Mouse (Mus musculus): ENCODE results near the gene Morn2. TPM values are rescaled to one million over a fixed set of nuclear protein-coding genes. Genes with fewer than 3 reads are reported as not detected.

Gene Morn2
- 1 to 10 TPM in 1 of 2 experiments, not detected in 1; 1.3 TPM for total RNA-seq (2023)

DNA sequence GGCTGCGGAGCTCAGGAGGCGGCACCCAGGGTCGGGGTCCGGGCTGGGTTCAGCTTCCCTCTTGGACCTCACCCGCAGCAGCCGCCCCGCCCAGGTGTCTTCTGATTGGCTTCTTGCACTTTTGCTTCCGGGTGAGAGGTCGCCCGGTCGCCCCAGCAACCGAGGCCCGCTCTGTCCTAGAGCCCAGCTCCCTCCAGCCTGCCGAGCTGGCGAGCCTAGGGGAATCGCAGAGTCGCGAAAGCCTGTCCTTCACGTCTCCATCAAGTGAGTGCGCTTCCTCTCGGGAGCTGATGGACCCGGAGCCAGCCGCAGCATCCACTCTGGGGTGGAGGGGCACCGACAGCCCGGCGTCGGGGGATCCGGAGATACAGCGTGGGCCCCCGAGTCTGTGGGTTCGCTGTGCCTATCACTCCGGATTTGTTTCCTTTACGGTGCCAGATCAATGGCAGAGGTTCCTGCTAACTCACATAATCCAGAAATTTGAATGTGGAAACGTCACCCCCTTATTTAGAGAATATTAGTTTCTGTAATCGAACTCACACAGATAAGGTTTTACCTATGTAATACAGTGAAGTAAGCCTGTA lies at the start of gene Morn2, which contains the start of gene Dhx57:
Morn2 (plus strand) TSS at position 130 of the 584 bp plus-strand sequence.
Dhx57 (minus strand) TSS at position 403 of the 584 bp plus-strand sequence.

GRCm38 (mm10) chr17:80307251-80307650 lies 17.2 kb downstream of the Morn2 start, which contains the start of gene Arhgef33:
Gene Arhgef33 (plus strand): TSS chr17:80307407.

Other genes starting within 250 kb of the Morn2 start
- gene Hnrnpll, start 227.9 kb upstream of the Morn2 start, total RNA-seq (2023), result 10 to 100 TPM; 32.9 to 33.9 TPM
- gene Galm, start 162.7 kb upstream of the Morn2 start, total RNA-seq (2023), result 1 to 10 TPM; 8.3 to 8.4 TPM
- 100 to 1,000 TPM; 369 to 410 TPM for gene Srsf7, start 82.9 kb upstream of the Morn2 start, total RNA-seq (2023)
- gene Ttc39d, start 82.7 kb upstream of the Morn2 start, total RNA-seq (2023), result not detected
- 1 to 10 TPM; 3.6 to 6.1 TPM for gene Gemin6, start 65.8 kb upstream of the Morn2 start, total RNA-seq (2023)
- 10 to 100 TPM; 28.7 to 36.9 TPM for gene Dhx57, start 273 bp downstream of the Morn2 start, total RNA-seq (2023)
- gene Arhgef33, start 17.2 kb downstream of the Morn2 start, total RNA-seq (2023), result not detected
- not detected for gene Gm10190, start 83.3 kb downstream of the Morn2 start, total RNA-seq (2023)
- 10 to 100 TPM; 28.7 to 29.1 TPM for gene Sos1, start 190.2 kb downstream of the Morn2 start, total RNA-seq (2023)

Measured in T-cell, adult 66 days (primary cell).